Mouse (Mus musculus): ENCODE data around the gene Ugt1a2.

Ugt1a2 gene

GRCm38 (mm10) chr1:88256886-88257663 lies 56.7 kb downstream of the Ugt1a2 start:
- DNase-seq (ENCODE audit: low read depth, low spot score): no peak

GRCm38 (mm10) chr1:88257681-88258080 lies 57.3 kb downstream of the Ugt1a2 start:
- no peak for DNase-seq (ENCODE audit: low read depth, low spot score)

- no peak for DNase-seq (ENCODE audit: low read depth, low spot score)
Observed at GRCm38 (mm10) chr1:88258361-88258760, 58.0 kb downstream of the Ugt1a2 start.

GRCm38 (mm10) chr1:88258881-88259642 lies 58.7 kb downstream of the Ugt1a2 start:
- no peak for DNase-seq (ENCODE audit: low read depth, low spot score)

GRCm38 (mm10) chr1:88259643-88260024 lies 59.2 kb downstream of the Ugt1a2 start:
- no peak for DNase-seq (ENCODE audit: low read depth, low spot score)

- no peak for DNase-seq (ENCODE audit: low read depth, low spot score)
Observed at GRCm38 (mm10) chr1:88260114-88260513, 59.7 kb downstream of the Ugt1a2 start.

- DNase-seq (ENCODE audit: low read depth, low spot score): no peak
Observed at GRCm38 (mm10) chr1:88260604-88261377, 60.4 kb downstream of the Ugt1a2 start.

- DNase-seq (ENCODE audit: low read depth, low spot score): no peak
Observed at GRCm38 (mm10) chr1:88261706-88262105, 61.3 kb downstream of the Ugt1a2 start.

GRCm38 (mm10) chr1:88262255-88262654 lies 61.9 kb downstream of the Ugt1a2 start:
- DNase-seq (ENCODE audit: low read depth, low spot score): no peak

GRCm38 (mm10) chr1:88262961-88263360 lies 62.6 kb downstream of the Ugt1a2 start:
- no peak for DNase-seq (ENCODE audit: low read depth, low spot score)

GRCm38 (mm10) chr1:88263778-88264177 lies 63.4 kb downstream of the Ugt1a2 start:
- DNase-seq (ENCODE audit: low read depth, low spot score): no peak

- DNase-seq (ENCODE audit: low read depth, low spot score): no peak
Observed at GRCm38 (mm10) chr1:88264237-88264868, 64.0 kb downstream of the Ugt1a2 start.

GRCm38 (mm10) chr1:88264869-88265240 lies 64.5 kb downstream of the Ugt1a2 start:
- no peak for DNase-seq (ENCODE audit: low read depth, low spot score)

GRCm38 (mm10) chr1:88266123-88266522 lies 65.7 kb downstream of the Ugt1a2 start:
- no peak for DNase-seq (ENCODE audit: low read depth, low spot score)

- no peak for DNase-seq (ENCODE audit: low read depth, low spot score)
Observed at GRCm38 (mm10) chr1:88267489-88267888, 67.1 kb downstream of the Ugt1a2 start.

- DNase-seq (ENCODE audit: low read depth, low spot score): no peak
Observed at GRCm38 (mm10) chr1:88268070-88268469, 67.7 kb downstream of the Ugt1a2 start.
